Mouse (Mus musculus) kidney, embryonic 15.5 days (tissue): ENCODE data around the gene Fam217b. TPM values are rescaled to one million over a fixed set of nuclear protein-coding genes. Genes with fewer than 3 reads are reported as not detected.
A peak's percentile ranks its signal among the peaks of the same experiment; 100 is the strongest.

Experiments used
- ATAC-seq: fragments of 200-750 bp; cut with Nextera tagmentation; replicated peaks from 2 replicates; pipeline ENCODE4 v1.8.0; 2017; ENCODE audit warnings: moderate TSS enrichment; ENCODE audit not compliant: low FRiP score
- H3K27ac ChIP-seq: fragments of 300-500 bp; sonication (generic); 2 replicates; pipeline ENCODE4 v1.5.1; 2015; ENCODE audit warnings: mild to moderate bottlenecking, inconsistent platforms
- H3K27me3 ChIP-seq: fragments of 300-500 bp; sonication (generic); 2 replicates; pipeline ENCODE4 v1.6.1; 2015; ENCODE audit warnings: inconsistent platforms
- H3K36me3 ChIP-seq: fragments of 300-500 bp; sonication (generic); 2 replicates; pipeline ENCODE4 v1.6.1; 2015; ENCODE audit warnings: inconsistent platforms
- H3K4me1 ChIP-seq: fragments of 300-500 bp; sonication (generic); 2 replicates; pipeline ENCODE4 v1.6.1; 2015; ENCODE audit warnings: inconsistent platforms
- H3K4me2 ChIP-seq: fragments of 300-500 bp; sonication (generic); 2 replicates; pipeline ENCODE4 v1.6.1; 2015; ENCODE audit warnings: moderate library complexity, mild to moderate bottlenecking, inconsistent platforms
- H3K4me3 ChIP-seq: fragments of 300-500 bp; sonication (generic); replicated peaks from 2 replicates; pipeline ENCODE4 v1.5.1; 2015; ENCODE audit warnings: mild to moderate bottlenecking, inconsistent platforms
- H3K9ac ChIP-seq: fragments of 300-500 bp; sonication (generic); 2 replicates; pipeline ENCODE4 v1.6.1; 2015; ENCODE audit warnings: mild to moderate bottlenecking, inconsistent platforms
- H3K9me3 ChIP-seq: fragments of 300-500 bp; sonication (generic); replicated peaks from 2 replicates; pipeline ENCODE4 v1.6.1; 2016; ENCODE audit warnings: inconsistent platforms
- WGBS: fragments of 180-500 bp; shearing (Covaris S2); methylation state at CpG from one replicate; pipeline ENCODE4 v1.1.7; 2015; ENCODE audit warnings: mixed read lengths; 5-methylcytosine and 5-hydroxymethylcytosine counted together
- polyA plus RNA-seq: library from polyadenylated mRNA; unstranded; fragments of >200 nt; fragmentation: Nextera tagmentation; extraction: Ambion mirVana; gene quantifications from 2 replicates; pipeline ENCODE4 v1.2.1, GENCODE M21; 2015

Gene Fam217b
- polyA plus RNA-seq, 1 experiment from 2014 or later = 5.5 TPM

GRCm38 (mm10) chr2:178450236-178450635, 35.9 kb downstream of the Fam217b start:
- H3K4me3 ChIP-seq = no peak overlapping the region
- H3K9ac ChIP-seq = no peak overlapping the region
- H3K27ac ChIP-seq = no peak overlapping the region
- ATAC-seq = no peak
- H3K4me2 ChIP-seq = no peak overlapping the region
- H3K27me3 ChIP-seq = no peaks in the 10 kb centered on the region
- H3K9me3 ChIP-seq = no peaks in the 10 kb centered on the region
- peaks cover 12% of the 10 kb centered on the region for H3K4me1 ChIP-seq
- H3K36me3 ChIP-seq = no peaks in the 10 kb centered on the region
- WGBS = 9% methylated on average over 2 of the region's 2 CpGs

DNA sequence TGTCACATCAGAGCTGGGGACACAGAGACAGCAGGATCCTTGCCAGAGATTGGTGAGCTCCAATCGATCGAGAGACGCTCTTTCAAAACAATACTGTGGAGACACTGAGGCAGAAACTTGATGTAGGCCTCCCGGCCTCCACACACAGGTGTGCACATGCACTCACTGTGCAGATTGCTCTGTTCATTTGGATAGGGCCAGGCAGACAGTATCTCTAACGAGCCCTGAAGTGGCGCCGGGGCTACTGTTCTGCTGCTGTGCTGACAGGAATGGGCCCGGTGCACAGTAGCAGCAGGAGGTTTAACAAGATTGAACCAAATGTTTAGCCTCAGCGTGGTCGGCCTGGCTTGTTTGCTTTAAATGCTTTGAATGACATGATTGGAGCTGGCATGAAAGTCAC, 36.6 kb downstream of the Fam217b start:
- H3K27me3 ChIP-seq = no peaks in the 10 kb centered on the region
- peaks cover 17% of the 10 kb centered on the region for H3K4me1 ChIP-seq
- H3K4me2 ChIP-seq = no peak overlapping the region
- no peaks in the 10 kb centered on the region for H3K9me3 ChIP-seq
- H3K4me3 ChIP-seq = no peak overlapping the region
- WGBS = 71% methylated on average over 10 of the region's 10 CpGs
- ATAC-seq = no peak
- H3K27ac ChIP-seq = no peak overlapping the region
- no peak overlapping the region for H3K9ac ChIP-seq
- no peaks in the 10 kb centered on the region for H3K36me3 ChIP-seq

- H3K27ac ChIP-seq = peak overlapping the region; percentile 88
- H3K4me3 ChIP-seq = no peak overlapping the region
- H3K9ac ChIP-seq = no peak overlapping the region
- peak; percentile 90 for ATAC-seq
- peak overlapping the region; percentile 40 for H3K4me2 ChIP-seq
- H3K4me1 ChIP-seq = peaks cover 17% of the 10 kb centered on the region
- H3K9me3 ChIP-seq = no peaks in the 10 kb centered on the region
- 3% methylated on average over 17 of the region's 17 CpGs for WGBS
- H3K27me3 ChIP-seq = no peaks in the 10 kb centered on the region
- no peaks in the 10 kb centered on the region for H3K36me3 ChIP-seq
Measured at GRCm38 (mm10) chr2:178454664-178455516, 40.6 kb downstream of the Fam217b start.

GRCm38 (mm10) chr2:178457414-178457813, 43.1 kb downstream of the Fam217b start:
- ATAC-seq = no peak
- WGBS = 93% methylated on average over 6 of the region's 6 CpGs
- no peak overlapping the region for H3K27ac ChIP-seq

GRCm38 (mm10) chr2:178460353-178460752, 46.0 kb downstream of the Fam217b start:
- Histone ChIP-seq H3K27ac (no peak overlapping the region), H3K4me1 (peaks cover 12% of the 10 kb centered on the region), H3K9ac (no peak overlapping the region), H3K4me3 (no peak overlapping the region), H3K36me3 (no peaks in the 10 kb centered on the region), H3K27me3 (no peaks in the 10 kb centered on the region), H3K9me3 (no peaks in the 10 kb centered on the region), H3K4me2 (no peak overlapping the region)
- WGBS = 52% methylated on average over 5 of the region's 5 CpGs
- ATAC-seq = no peak

More at GRCm38 (mm10) chr2:178457414-178457813, 43.1 kb downstream of the Fam217b start:
- Histone ChIP-seq H3K9me3 (no peaks in the 10 kb centered on the region), H3K27me3 (no peaks in the 10 kb centered on the region), H3K9ac (no peak overlapping the region), H3K4me2 (no peak overlapping the region), H3K36me3 (no peaks in the 10 kb centered on the region), H3K4me1 (peaks cover 26% of the 10 kb centered on the region), H3K4me3 (no peak overlapping the region)

DNA sequence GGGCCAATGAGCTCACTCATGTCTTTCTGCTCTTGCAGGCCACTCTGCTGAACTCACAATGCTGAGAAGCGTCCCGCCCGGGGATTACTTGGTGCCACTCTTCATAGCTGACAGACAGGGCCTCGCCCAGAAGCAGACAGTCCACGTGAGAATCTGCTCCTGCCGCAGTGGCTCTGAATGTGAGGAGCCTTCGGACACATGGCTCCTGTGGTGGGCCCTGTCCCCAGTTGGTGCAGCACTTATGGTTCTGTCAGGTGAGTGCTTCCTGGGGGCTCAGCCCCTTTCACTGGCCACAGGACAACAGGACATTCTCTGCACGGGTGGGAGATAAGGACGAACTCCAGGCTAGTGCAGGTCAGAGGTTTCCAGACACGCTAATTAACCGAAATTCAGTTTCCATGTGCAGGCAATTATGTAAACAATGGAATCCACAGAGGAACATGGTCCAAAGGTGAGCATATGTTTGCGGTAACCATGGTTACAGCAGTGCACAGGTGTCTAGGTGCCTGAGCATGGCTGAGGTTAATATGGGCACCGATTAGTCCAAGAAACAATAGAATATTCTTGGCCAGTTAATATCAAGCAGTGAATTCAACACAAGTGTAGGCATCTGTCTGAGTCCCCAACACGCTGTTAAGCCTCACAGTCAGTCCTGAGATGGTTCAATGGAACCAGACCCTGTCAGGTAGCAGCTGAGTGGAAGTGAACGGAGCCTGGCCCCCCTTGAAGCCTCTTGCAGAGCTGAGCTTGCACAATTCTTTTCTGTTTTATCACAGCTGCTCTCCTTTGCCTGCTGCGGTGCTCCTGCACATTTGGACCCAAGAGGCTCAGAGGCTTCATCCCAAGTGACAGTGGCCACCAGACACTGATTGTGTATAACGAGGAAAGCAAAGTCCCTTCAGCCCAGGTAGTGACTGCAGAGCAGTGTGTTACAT, 57.5 kb downstream of the Fam217b start:
- Histone ChIP-seq H3K36me3 (no peaks in the 10 kb centered on the region), H3K9me3 (no peaks in the 10 kb centered on the region), H3K27ac (no peak overlapping the region), H3K4me1 (no peaks in the 10 kb centered on the region), H3K9ac (no peak overlapping the region), H3K27me3 (no peaks in the 10 kb centered on the region), H3K4me2 (no peak overlapping the region), H3K4me3 (no peak overlapping the region)
- 80% methylated on average over 17 of the region's 17 CpGs for WGBS
- ATAC-seq = 0 out of 2 replicates have a peak, but pooled peaks have one; percentile 15

DNA sequence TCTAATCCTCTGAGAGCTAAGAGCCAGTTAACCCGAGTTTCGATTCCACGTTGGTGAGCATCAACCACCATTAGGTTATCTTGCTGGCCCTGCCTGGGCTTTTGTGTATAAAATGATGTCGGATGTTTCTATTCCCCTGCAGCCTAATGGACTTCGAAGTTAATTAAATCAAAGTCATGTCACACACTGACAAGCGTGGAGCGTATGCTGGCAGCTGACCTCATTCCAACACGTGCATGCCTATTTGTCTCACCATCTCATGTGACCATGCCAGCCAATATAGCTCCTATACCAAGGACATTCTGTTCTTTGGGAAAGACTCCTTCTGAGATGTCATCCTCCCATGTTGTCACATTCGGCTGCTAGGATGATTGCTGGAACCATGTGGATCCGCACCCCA, 59.6 kb downstream of the Fam217b start:
- Histone ChIP-seq H3K4me2 (no peak overlapping the region), H3K27ac (no peak overlapping the region), H3K36me3 (no peaks in the 10 kb centered on the region), H3K9me3 (no peaks in the 10 kb centered on the region), H3K4me3 (no peak overlapping the region), H3K9ac (no peak overlapping the region), H3K27me3 (no peaks in the 10 kb centered on the region), H3K4me1 (no peaks in the 10 kb centered on the region)
- no peak for ATAC-seq
- WGBS = 87% methylated on average over 10 of the region's 10 CpGs

Other genes with a start within 250 kb of the Fam217b start
- gene Sycp2, start 6.8 kb upstream of the Fam217b start, polyA plus RNA-seq = 0.04 and 0.17 TPM in 2 replicates
- gene Ppp1r3d, start 52 bp upstream of the Fam217b start, polyA plus RNA-seq = 2.4 and 2.9 TPM in 2 replicates
- gene Cdh26, start 16.0 kb downstream of the Fam217b start, polyA plus RNA-seq = 0.70 and 1.2 TPM in 2 replicates